Mouse (Mus musculus): ENCODE measurements around the gene Laptm4a.
A peak's percentile ranks its signal among the peaks of the same experiment; 100 is the strongest.

The Laptm4a gene

GRCm38 (mm10) chr12:8912860-8913685, 8.4 kb upstream of the Laptm4a start:
- peak; percentile 85 for DNase-seq (ENCODE audit: low read depth)

- DNase-seq (ENCODE audit: low read depth), result peak; percentile 91
Measured at GRCm38 (mm10) chr12:8913701-8914340, 7.6 kb upstream of the Laptm4a start.

- peak; percentile 69 for DNase-seq (ENCODE audit: low read depth)
Measured at GRCm38 (mm10) chr12:8916378-8916777, 5.1 kb upstream of the Laptm4a start.

GRCm38 (mm10) chr12:8919231-8919630, 2.2 kb upstream of the Laptm4a start:
- no peak for DNase-seq (ENCODE audit: low read depth)

- peak; percentile 80 for DNase-seq (ENCODE audit: low read depth)
Measured at GRCm38 (mm10) chr12:8920996-8921393, 469 bp upstream of the Laptm4a start.

- DNase-seq (ENCODE audit: low read depth), result no peak
Measured at GRCm38 (mm10) chr12:8922369-8923124, 1.1 kb downstream of the Laptm4a start.

- DNase-seq (ENCODE audit: low read depth), result peak; percentile 73
Measured at GRCm38 (mm10) chr12:8923125-8923410, 1.6 kb downstream of the Laptm4a start.

- DNase-seq (ENCODE audit: low read depth), result peak; percentile 66
Measured at GRCm38 (mm10) chr12:8923603-8924002, 2.1 kb downstream of the Laptm4a start.

- DNase-seq (ENCODE audit: low read depth), result no peak
Measured at GRCm38 (mm10) chr12:8927652-8928051, 6.2 kb downstream of the Laptm4a start.

- no peak for DNase-seq (ENCODE audit: low read depth)
Measured at GRCm38 (mm10) chr12:8928766-8929165, 7.3 kb downstream of the Laptm4a start.

GRCm38 (mm10) chr12:8931083-8931482, 9.6 kb downstream of the Laptm4a start:
- DNase-seq (ENCODE audit: low read depth), result no peak

GRCm38 (mm10) chr12:8935349-8935748, 13.9 kb downstream of the Laptm4a start:
- peak; percentile 93 for DNase-seq (ENCODE audit: low read depth)

- DNase-seq (ENCODE audit: low read depth), result peak; percentile 59
Measured at GRCm38 (mm10) chr12:8936210-8936609, 14.7 kb downstream of the Laptm4a start.

GRCm38 (mm10) chr12:8939490-8939889, 18.0 kb downstream of the Laptm4a start:
- DNase-seq (ENCODE audit: low read depth), result no peak

- no peak for DNase-seq (ENCODE audit: low read depth)
Measured at GRCm38 (mm10) chr12:8940011-8941005, 18.8 kb downstream of the Laptm4a start.

GRCm38 (mm10) chr12:8941131-8941615, 19.7 kb downstream of the Laptm4a start:
- DNase-seq (ENCODE audit: low read depth), result no peak

GRCm38 (mm10) chr12:8941699-8942392, 20.4 kb downstream of the Laptm4a start:
- no peak for DNase-seq (ENCODE audit: low read depth)

GRCm38 (mm10) chr12:8947163-8947562, 25.7 kb downstream of the Laptm4a start:
- no peak for DNase-seq (ENCODE audit: low read depth)

- peak; percentile 59 for DNase-seq (ENCODE audit: low read depth)
Measured at GRCm38 (mm10) chr12:8947714-8948464, 26.4 kb downstream of the Laptm4a start, which contains the start of gene Matn3. Matn3 (plus strand) TSS chr12:8947929.

GRCm38 (mm10) chr12:8953136-8953535, 31.7 kb downstream of the Laptm4a start:
- no peak for DNase-seq (ENCODE audit: low read depth)
